Mouse (Mus musculus) left cerebral cortex, adult 6 months (tissue): ENCODE measurements around the gene Edc3. TPM values are rescaled to one million over a fixed set of nuclear protein-coding genes. Genes with fewer than 3 reads are reported as not detected.

ENCODE experiments used
- long read RNA-seq, 2 experiments: library from polyadenylated mRNA; unstranded; transcript quantifications; one replicate each; pipeline ENCODE4 v2.0.0; 2019 to 2020
- polyA plus RNA-seq: library from polyadenylated mRNA; unstranded; fragments of <200 nt; fragmentation: Nextera tagmentation; gene quantifications from 2 replicates; pipeline ENCODE4 v1.2.3, GENCODE M21; 2021

Gene Edc3
- 9.0 and 10.6 TPM in 2 replicates for polyA plus RNA-seq
- long read RNA-seq, experiment 1, full-length matches to known transcripts, result 116 of 147 reads
- long read RNA-seq, experiment 1, partial matches to known transcripts, result 9 of 147 reads
- long read RNA-seq, experiment 1, other reads (novel, unspliced or antisense), result 22 of 147 reads
- long read RNA-seq, experiment 2, full-length matches to known transcripts, result 12 of 23 reads
- long read RNA-seq, experiment 2, partial matches to known transcripts, result 2 of 23 reads
- long read RNA-seq, experiment 2, other reads (novel, unspliced or antisense), result 9 of 23 reads

GRCm38 (mm10) chr9:57708068-57708719 is at the start of gene Edc3:
Edc3 (plus strand) TSS chr9:57708540.

GRCm38 (mm10) chr9:57683520-57683919 is 24.8 kb upstream of the Edc3 start, which contains the start of gene Cyp1a2:
Cyp1a2 (minus strand) TSS chr9:57683703.

GRCm38 (mm10) chr9:57687751-57688150 is 20.6 kb upstream of the Edc3 start, which contains the start of gene Cyp1a1:
Cyp1a1 (plus strand) TSS chr9:57687928.

GRCm38 (mm10) chr9:57765364-57766351 is 57.3 kb downstream of the Edc3 start, which contains the start of gene Clk3:
Clk3 (minus strand) TSS chr9:57765860.

Other genes with a start within 250 kb of the Edc3 start
- gene Scamp5, start 240.5 kb upstream of the Edc3 start, polyA plus RNA-seq, result 177 and 316 TPM in 2 replicates
- gene Rpp25, start 204.5 kb upstream of the Edc3 start, polyA plus RNA-seq, result 28.6 and 31.5 TPM in 2 replicates
- gene Cox5a, start 187.3 kb upstream of the Edc3 start, polyA plus RNA-seq, result 1,376 and 1,378 TPM in 2 replicates
- gene Fam219b, start 171.0 kb upstream of the Edc3 start, polyA plus RNA-seq, result 10.2 and 15.6 TPM in 2 replicates
- gene Mpi, start 155.8 kb upstream of the Edc3 start, polyA plus RNA-seq, result 43.9 and 57.3 TPM in 2 replicates
- 27.6 and 31.6 TPM in 2 replicates for gene Scamp2, start 147.6 kb upstream of the Edc3 start, polyA plus RNA-seq
- gene Ulk3, start 119.1 kb upstream of the Edc3 start, polyA plus RNA-seq, result 9.0 and 10.7 TPM in 2 replicates
- gene Cplx3, start 102.3 kb upstream of the Edc3 start, polyA plus RNA-seq, result 14.1 and 17.1 TPM in 2 replicates
- not detected in 2 replicates for gene Lman1l, start 87.8 kb upstream of the Edc3 start, polyA plus RNA-seq
- gene Csk, start 54.9 kb upstream of the Edc3 start, polyA plus RNA-seq, result 4.2 and 6.2 TPM in 2 replicates
- not detected in 2 replicates for gene Cyp1a2, start 24.8 kb upstream of the Edc3 start, polyA plus RNA-seq
- gene Cyp1a1, start 20.6 kb upstream of the Edc3 start, polyA plus RNA-seq, result 0.08 and 0.15 TPM in 2 replicates
- gene Clk3, start 57.3 kb downstream of the Edc3 start, polyA plus RNA-seq, result 34.3 and 39.4 TPM in 2 replicates
- 2.2 and 2.8 TPM in 2 replicates for gene Arid3b, start 128.3 kb downstream of the Edc3 start, polyA plus RNA-seq
- gene Ubl7, start 202.4 kb downstream of the Edc3 start, polyA plus RNA-seq, result 163 and 242 TPM in 2 replicates
- 22.3 and 36.1 TPM in 2 replicates for gene Sema7a, start 231.6 kb downstream of the Edc3 start, polyA plus RNA-seq